37 mouse cellular contexts compared by ENCODE assay signal in the genomic region with DNA sequence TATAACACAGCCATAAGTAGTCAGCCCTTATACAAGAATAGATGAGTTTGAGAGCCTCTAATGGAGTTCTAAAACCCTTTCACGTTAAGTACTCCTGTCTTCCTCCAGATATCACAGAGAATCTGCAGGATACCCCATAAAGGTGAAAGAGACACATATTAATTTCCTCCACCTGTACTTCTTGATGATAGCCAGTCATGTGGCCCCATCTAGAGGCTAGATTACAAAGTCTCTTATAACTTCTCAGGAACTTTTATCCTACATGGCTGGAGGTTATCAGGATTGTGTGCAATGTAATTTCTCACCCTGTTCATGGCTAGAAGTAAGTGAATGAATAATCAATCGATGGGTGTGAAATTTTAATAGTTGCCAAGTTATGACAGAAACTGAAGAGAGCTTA. TPM values are rescaled to one million over a fixed set of nuclear protein-coding genes. Genes with fewer than 3 reads are reported as not detected.
"Had no signal": no experiment of that assay in that cellular context is flagged by ENCODE, and none has a peak within 500 bp of the region (broad histone marks: within the 10 kb centered on the region; RNA-seq: fewer than 3 reads in every experiment).

No protein-coding gene starts in this region.

- DNase-seq: gastrocnemius, postnatal 10 days; gastrocnemius, postnatal 25 days; heart, adult 18-20 months; heart, postnatal 10 days; heart, postnatal 4 days; kidney, adult 18-20 months; kidney, postnatal 10 days; kidney, postnatal 25 days; kidney, postnatal 4 days; layer of hippocampus, adult 9-11 months; liver; liver, embryonic 13.5 days had no signal

- H3K4me1 ChIP-seq: heart, embryonic 12.5 days; hindbrain, embryonic 10.5 days; hindbrain, embryonic 12.5 days; intestine, embryonic 15.5 days; limb, embryonic 10.5 days; limb, embryonic 12.5 days; liver, embryonic 13.5 days; liver, embryonic 15.5 days had no signal

- H3K36me3 ChIP-seq: heart, embryonic 12.5 days; hindbrain, embryonic 10.5 days; hindbrain, embryonic 12.5 days; intestine, embryonic 15.5 days; limb, embryonic 10.5 days; limb, embryonic 12.5 days; liver, embryonic 13.5 days; liver, embryonic 15.5 days had no signal

- H3K4me2 ChIP-seq: heart, embryonic 12.5 days; hindbrain, embryonic 12.5 days; hindbrain, embryonic 14.5 days; intestine, embryonic 15.5 days; limb, embryonic 12.5 days; liver, embryonic 11.5 days; liver, embryonic 13.5 days; liver, embryonic 15.5 days had no signal

- H3K4me3 ChIP-seq: heart, embryonic 12.5 days; hindbrain, embryonic 10.5 days; hindbrain, embryonic 12.5 days; intestine, embryonic 15.5 days; left cerebral cortex, adult 2 months; limb, embryonic 10.5 days; limb, embryonic 12.5 days; liver, embryonic 13.5 days; liver, embryonic 15.5 days had no signal

- ATAC-seq: hindbrain, embryonic 16.5 days; inflammation-experienced regulatory T-cells, adult 6 months; intestine, embryonic 15.5 days; intestine, postnatal 0 days had no signal

- H3K27ac ChIP-seq: hindbrain, embryonic 10.5 days; hindbrain, embryonic 12.5 days; hindbrain, embryonic 14.5 days; intestine, embryonic 15.5 days; left cerebral cortex, adult 2 months; limb, embryonic 10.5 days; limb, embryonic 12.5 days; liver, embryonic 13.5 days; liver, embryonic 15.5 days had no signal

- H3K27me3 ChIP-seq: heart, embryonic 12.5 days; hindbrain, embryonic 12.5 days; intestine, embryonic 15.5 days; limb, embryonic 12.5 days; liver, embryonic 13.5 days; liver, embryonic 15.5 days had no signal

- H3K9me3 ChIP-seq: heart, embryonic 12.5 days; hindbrain, embryonic 10.5 days; hindbrain, embryonic 12.5 days; intestine, embryonic 15.5 days; limb, embryonic 10.5 days; limb, embryonic 12.5 days; liver, embryonic 13.5 days; liver, embryonic 15.5 days had no signal

- H3K9ac ChIP-seq: heart, embryonic 12.5 days; hindbrain, embryonic 12.5 days; hindbrain, embryonic 14.5 days; intestine, embryonic 15.5 days; limb, embryonic 12.5 days; liver, embryonic 13.5 days; liver, embryonic 15.5 days had no signal

RNA-seq across cellular contexts. Expression of gene Olfr690, which starts 8.6 kb away (rescaled TPM):
- total RNA-seq: gastrocnemius, postnatal 10 days; gastrocnemius, postnatal 25 days; gastrocnemius, postnatal 4 days; granulocyte monocyte progenitor cell, adult 5-6 weeks; heart, adult 18-20 months; heart, postnatal 10 days; heart, postnatal 25 days; heart, postnatal 4 days had no signal
- polyA plus RNA-seq: heart, embryonic 12.5 days; heart, embryonic 14.5 days; heart, embryonic 16.5 days; hindbrain, embryonic 10.5 days; hindbrain, embryonic 12.5 days; hindbrain, embryonic 14.5 days; hindbrain, embryonic 16.5 days; inflammation-experienced regulatory T-cells, adult 6 months; intestine, embryonic 15.5 days; intestine, postnatal 0 days; kidney, embryonic 14.5 days; limb, embryonic 10.5 days; limb, embryonic 12.5 days; limb, embryonic 14.5 days; liver, embryonic 11.5 days; liver, embryonic 13.5 days; liver, embryonic 15.5 days had no signal

RNA-seq across cellular contexts. Expression of gene Olfr689, which starts 14.3 kb away (rescaled TPM):
- total RNA-seq: gastrocnemius, postnatal 10 days; gastrocnemius, postnatal 25 days; gastrocnemius, postnatal 4 days; granulocyte monocyte progenitor cell, adult 5-6 weeks; heart, adult 18-20 months; heart, postnatal 10 days; heart, postnatal 25 days; heart, postnatal 4 days; layer of hippocampus, adult 8-10 months; layer of hippocampus, postnatal 25 days; left cerebral cortex, adult 2 months; left cerebral cortex, postnatal 14 days; left cerebral cortex, postnatal 36 days had no signal
- polyA plus RNA-seq: frontal cortex, adult 2 months; heart, embryonic 12.5 days; heart, embryonic 14.5 days; heart, embryonic 16.5 days; hindbrain, embryonic 10.5 days; hindbrain, embryonic 12.5 days; hindbrain, embryonic 14.5 days; hindbrain, embryonic 16.5 days; inflammation-experienced regulatory T-cells, adult 6 months; intestine, embryonic 15.5 days; intestine, postnatal 0 days; kidney, embryonic 14.5 days; limb, embryonic 10.5 days; limb, embryonic 12.5 days; limb, embryonic 14.5 days; liver, embryonic 11.5 days; liver, embryonic 13.5 days; liver, embryonic 15.5 days had no signal

RNA-seq across cellular contexts. Expression of gene Olfr691, which starts 16.8 kb away (rescaled TPM):
- total RNA-seq: gastrocnemius, postnatal 10 days; gastrocnemius, postnatal 25 days; gastrocnemius, postnatal 4 days; granulocyte monocyte progenitor cell, adult 5-6 weeks; heart, adult 18-20 months; heart, postnatal 25 days had no signal
- polyA plus RNA-seq: heart, embryonic 12.5 days; heart, embryonic 14.5 days; hindbrain, embryonic 10.5 days; inflammation-experienced regulatory T-cells, adult 6 months; intestine, embryonic 15.5 days; intestine, postnatal 0 days; kidney, embryonic 14.5 days; limb, embryonic 12.5 days; liver, embryonic 11.5 days; liver, embryonic 13.5 days; liver, embryonic 15.5 days had no signal

RNA-seq across cellular contexts. Expression of gene Olfr688, which starts 37.4 kb away (rescaled TPM):
- total RNA-seq: gastrocnemius, postnatal 10 days; gastrocnemius, postnatal 25 days; gastrocnemius, postnatal 4 days; granulocyte monocyte progenitor cell, adult 5-6 weeks; heart, adult 18-20 months; heart, postnatal 10 days; heart, postnatal 25 days; heart, postnatal 4 days; layer of hippocampus, adult 8-10 months; layer of hippocampus, postnatal 25 days; left cerebral cortex, adult 2 months; left cerebral cortex, postnatal 14 days; left cerebral cortex, postnatal 36 days had no signal
- polyA plus RNA-seq: frontal cortex, adult 2 months; heart, embryonic 12.5 days; heart, embryonic 14.5 days; heart, embryonic 16.5 days; hindbrain, embryonic 10.5 days; hindbrain, embryonic 12.5 days; hindbrain, embryonic 14.5 days; hindbrain, embryonic 16.5 days; inflammation-experienced regulatory T-cells, adult 6 months; intestine, embryonic 15.5 days; intestine, postnatal 0 days; kidney, embryonic 14.5 days; limb, embryonic 10.5 days; limb, embryonic 12.5 days; limb, embryonic 14.5 days; liver, embryonic 11.5 days; liver, embryonic 13.5 days; liver, embryonic 15.5 days had no signal

RNA-seq across cellular contexts. Expression of gene Olfr692, which starts 42.7 kb away (rescaled TPM):
- total RNA-seq: gastrocnemius, postnatal 10 days; gastrocnemius, postnatal 25 days; gastrocnemius, postnatal 4 days; granulocyte monocyte progenitor cell, adult 5-6 weeks; heart, adult 18-20 months; heart, postnatal 10 days; heart, postnatal 25 days; heart, postnatal 4 days; layer of hippocampus, adult 8-10 months; layer of hippocampus, postnatal 25 days; left cerebral cortex, adult 2 months; left cerebral cortex, postnatal 14 days; left cerebral cortex, postnatal 36 days had no signal
- polyA plus RNA-seq: frontal cortex, adult 2 months; heart, embryonic 12.5 days; heart, embryonic 14.5 days; heart, embryonic 16.5 days; hindbrain, embryonic 10.5 days; hindbrain, embryonic 12.5 days; hindbrain, embryonic 14.5 days; hindbrain, embryonic 16.5 days; inflammation-experienced regulatory T-cells, adult 6 months; intestine, embryonic 15.5 days; intestine, postnatal 0 days; kidney, embryonic 14.5 days; limb, embryonic 10.5 days; limb, embryonic 12.5 days; limb, embryonic 14.5 days; liver, embryonic 11.5 days; liver, embryonic 13.5 days; liver, embryonic 15.5 days had no signal
